Mouse (Mus musculus) retina, postnatal 1 day (tissue): Measurements from ENCODE around the gene Mtmr6.

ENCODE experiments used
- DNase-seq: peaks from one replicate; pipeline ENCODE4 v3.0.0-alpha.2; 2012

Mtmr6 gene

DNA sequence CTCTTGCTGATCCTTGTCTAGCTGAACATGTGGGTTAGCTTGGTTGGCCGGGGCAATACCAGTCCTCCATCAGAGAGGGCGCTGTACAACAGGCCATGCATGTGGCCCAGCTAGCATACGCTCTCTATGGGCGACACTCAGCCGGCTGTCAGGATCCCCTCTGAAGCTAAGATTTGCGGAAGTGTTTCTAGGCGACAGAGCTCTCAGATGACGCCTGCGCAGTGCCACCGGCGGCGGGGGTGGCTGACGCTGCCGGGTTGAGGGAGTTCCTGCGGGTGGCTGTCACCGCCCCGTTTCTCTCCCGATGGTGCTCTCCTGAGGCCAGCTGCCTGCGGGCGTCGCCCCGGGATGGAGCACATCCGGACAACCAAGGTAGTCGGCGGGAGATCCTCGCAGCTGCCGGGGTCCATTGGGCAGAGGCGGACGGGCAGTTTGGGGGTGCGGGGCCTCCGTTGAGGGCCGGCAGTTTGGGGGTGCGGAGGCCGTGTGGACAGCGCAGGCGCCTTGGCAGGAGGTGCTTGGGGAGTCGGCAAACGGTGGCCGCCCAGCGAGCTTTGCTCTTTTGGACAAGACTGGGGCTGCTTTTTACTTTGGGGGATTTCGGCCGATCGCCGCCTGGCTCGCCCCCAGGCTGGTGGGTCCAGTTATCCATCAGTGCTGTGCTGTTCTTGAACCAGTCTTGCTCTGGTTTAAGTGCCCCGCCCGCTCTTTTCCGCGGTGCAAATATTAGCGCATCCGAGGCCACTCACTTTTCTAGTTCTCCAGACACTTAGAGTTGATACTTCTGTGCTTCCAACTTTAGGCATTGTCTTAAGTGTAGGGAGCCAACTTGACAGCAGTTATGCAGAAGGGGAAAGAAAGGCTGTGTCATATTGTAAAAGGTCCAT, at the start of gene Mtmr6:
Mtmr6 (plus strand) TSS at position 239 of the 887 bp plus-strand sequence.
- DNase-seq: peak; percentile 99

- no peak for DNase-seq
These were observed 48.9 kb upstream of the Mtmr6 start for GRCm38 (mm10) chr14:60216125-60216524.

DNA sequence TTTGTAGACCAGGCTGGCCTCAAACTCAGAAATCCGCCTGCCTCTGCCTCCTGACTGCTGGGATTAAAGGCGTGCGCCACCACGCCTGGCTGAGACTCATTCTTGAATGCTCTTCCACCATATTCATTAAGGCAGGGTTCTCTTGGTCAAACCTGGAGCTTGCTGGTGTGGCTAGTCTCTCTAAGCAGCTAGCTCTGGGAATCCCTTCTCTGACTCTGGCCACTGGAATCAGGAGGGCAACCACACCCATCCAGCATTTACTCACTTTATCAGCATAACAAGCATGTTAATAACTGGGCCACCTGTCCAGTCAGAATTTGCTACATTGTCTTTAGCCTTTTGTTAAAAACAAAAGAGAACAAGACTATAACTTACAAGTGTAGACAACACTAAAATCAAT, 47.4 kb upstream of the Mtmr6 start:
- DNase-seq: no peak

- DNase-seq: no peak
These were observed 45.1 kb upstream of the Mtmr6 start for GRCm38 (mm10) chr14:60219886-60220285.

GRCm38 (mm10) chr14:60238551-60238950, 26.5 kb upstream of the Mtmr6 start:
- DNase-seq: no peak

DNA sequence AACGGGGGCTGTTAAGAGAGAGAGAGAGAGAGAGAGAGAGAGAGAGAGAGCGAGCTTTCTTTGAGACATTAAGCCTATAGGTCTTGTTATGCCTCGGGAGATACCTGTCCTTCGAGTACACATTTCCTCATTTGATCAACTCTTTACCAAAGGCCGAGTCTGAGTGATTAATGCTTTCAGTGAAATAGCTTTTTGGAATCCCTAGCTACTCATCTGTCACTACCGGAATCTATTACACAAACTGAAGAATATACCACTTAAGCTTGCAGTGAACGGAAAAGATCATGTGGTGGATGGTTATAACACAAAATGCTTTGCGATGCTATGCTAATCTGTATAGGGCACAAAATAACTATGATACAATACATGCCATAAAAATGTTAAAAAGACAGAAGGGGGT, 14.7 kb upstream of the Mtmr6 start:
- DNase-seq: peak; percentile 8

GRCm38 (mm10) chr14:60250879-60251278, 14.1 kb upstream of the Mtmr6 start:
- no peak for DNase-seq

- DNase-seq: peak; percentile 100
These were observed 13.6 kb upstream of the Mtmr6 start, which contains the start of the genes Nupl1 and Gm49336 for GRCm38 (mm10) chr14:60251281-60252003. Nupl1 (minus strand) TSS chr14:60251431. Gm49336 (minus strand) TSS chr14:60251507.

DNA sequence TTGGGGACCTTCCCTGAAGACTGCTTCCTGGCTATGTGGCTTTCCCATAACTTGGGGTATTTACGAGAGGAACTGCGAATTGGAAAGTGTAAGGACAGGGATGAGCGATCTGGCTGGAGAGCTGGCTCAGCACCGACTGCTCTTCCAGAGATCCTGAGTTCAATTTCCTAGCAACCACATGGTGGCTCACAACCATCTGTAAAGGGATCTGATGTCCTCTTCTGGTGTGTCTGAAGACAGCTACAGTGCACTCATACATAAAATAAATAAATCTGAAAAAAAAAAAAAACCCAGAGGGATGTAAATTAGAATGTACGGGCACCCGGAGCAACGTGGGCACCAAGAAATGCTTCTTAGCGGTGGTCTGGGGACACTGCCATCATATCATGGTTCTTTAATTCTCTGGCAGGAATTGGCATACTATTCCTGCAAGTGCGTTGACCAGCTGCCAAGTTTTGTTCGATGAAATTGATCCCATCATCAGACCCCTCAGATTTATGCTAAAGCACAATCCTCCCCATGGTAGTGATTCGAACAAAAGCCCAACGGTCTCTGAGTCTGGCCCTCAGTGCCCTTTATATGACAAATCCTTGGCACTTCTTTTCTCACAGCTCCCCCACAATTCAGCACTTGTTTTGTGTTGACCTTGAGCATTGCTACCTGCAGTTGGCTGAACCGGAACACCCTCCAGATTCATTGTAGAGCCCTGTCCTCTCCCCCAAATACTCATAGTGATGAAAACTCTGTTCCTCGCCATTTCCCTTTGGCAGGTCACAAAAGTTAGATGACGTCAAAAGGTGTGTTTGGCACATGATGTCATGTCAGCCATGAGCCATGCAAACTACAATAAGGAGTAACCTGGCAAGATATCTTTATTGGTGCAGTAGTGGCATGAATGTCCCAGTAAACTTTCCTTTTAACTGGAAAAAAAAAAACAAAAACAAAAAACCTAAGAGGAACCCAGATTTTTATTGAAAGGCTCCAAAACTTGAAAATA, 12.7 kb upstream of the Mtmr6 start:
- DNase-seq: peak; percentile 26

GRCm38 (mm10) chr14:60253466-60253865, 11.6 kb upstream of the Mtmr6 start:
- no peak for DNase-seq

GRCm38 (mm10) chr14:60254774-60255173, 10.3 kb upstream of the Mtmr6 start:
- no peak for DNase-seq

- DNase-seq: peak; percentile 26
These were observed 8.7 kb upstream of the Mtmr6 start for GRCm38 (mm10) chr14:60256356-60256755.

DNA sequence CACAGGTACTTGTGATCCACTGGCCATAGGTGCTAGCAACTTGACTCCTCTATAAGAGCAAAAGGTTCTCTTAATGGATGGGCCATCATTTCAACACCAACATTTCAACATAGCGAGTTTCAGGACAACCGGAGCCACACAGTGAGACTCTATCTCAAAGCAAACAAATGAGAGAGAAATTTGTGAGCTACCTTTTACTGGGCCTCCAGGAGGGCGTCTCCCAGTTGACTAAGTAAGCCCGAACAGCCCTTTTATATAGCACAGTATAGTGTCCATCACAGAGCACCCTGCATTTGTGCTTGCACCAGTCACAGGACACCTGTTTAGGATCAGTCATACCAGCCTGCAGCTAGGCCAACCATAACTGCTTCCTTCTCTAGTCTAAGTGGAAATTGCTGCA, 7.9 kb upstream of the Mtmr6 start:
- no peak for DNase-seq

DNA sequence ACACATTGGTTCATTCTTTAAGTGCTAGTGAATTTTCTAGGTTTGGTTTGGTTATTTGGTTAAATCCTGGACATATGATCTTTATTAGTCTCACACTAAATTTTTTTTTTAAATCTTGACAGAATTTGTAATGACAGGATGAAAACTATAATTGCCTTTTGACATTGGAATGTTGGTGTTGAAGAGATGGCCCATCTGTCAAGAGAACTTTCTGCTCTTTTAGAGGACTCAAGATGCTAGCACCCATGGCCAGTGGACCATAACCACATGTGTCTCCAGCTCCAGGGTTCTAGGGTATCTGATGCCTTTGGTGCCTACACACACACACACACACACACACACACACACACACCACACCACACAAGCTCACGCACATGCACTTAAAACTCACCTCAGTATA, 7.2 kb upstream of the Mtmr6 start:
- DNase-seq: no peak

DNA sequence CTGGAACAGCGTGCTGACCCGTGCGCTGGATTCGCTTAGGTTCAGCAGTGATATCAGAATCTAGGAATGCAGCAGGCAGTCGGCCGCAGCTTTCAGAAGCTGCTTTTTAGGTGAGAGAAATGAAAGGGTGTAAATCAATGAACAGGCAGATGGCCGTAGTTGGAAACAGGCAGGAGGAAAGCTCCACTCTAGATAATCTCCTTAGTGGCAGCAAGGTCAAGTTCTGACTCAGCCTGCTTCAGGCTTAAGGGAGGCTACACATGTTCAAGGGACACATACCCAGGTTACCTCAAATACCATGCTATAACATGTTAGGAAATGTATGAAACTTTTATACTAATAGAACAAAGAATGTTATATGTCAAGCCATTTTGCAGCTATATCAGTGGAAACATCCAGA, 2.7 kb upstream of the Mtmr6 start:
- peak; percentile 64 for DNase-seq

GRCm38 (mm10) chr14:60269333-60269732, 4.3 kb downstream of the Mtmr6 start:
- no peak for DNase-seq

- DNase-seq: no peak
These were observed 8.3 kb downstream of the Mtmr6 start for GRCm38 (mm10) chr14:60273346-60273745.

- DNase-seq: no peak
These were observed 10.6 kb downstream of the Mtmr6 start for GRCm38 (mm10) chr14:60275301-60276276.

- no peak for DNase-seq
These were observed 21.3 kb downstream of the Mtmr6 start for GRCm38 (mm10) chr14:60286194-60286863.

DNA sequence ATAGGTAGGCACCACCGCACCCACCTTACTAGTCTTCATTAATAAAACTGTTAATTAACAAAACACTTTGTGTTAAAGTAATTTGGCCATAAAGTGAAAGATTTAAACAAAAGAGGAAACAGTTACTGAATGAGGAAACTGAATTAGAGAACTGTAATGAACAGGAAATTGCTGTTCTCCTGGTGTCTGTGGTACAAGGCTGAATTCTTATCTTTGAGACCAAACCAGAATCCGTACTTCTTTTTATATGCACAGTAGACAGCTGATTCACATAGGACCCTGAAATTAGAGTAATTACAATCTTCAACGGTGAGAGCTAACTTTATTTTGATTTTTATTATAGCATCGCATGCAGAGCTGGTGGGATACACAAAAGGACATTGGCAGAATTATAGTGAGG, 25.3 kb downstream of the Mtmr6 start:
- no peak for DNase-seq

DNA sequence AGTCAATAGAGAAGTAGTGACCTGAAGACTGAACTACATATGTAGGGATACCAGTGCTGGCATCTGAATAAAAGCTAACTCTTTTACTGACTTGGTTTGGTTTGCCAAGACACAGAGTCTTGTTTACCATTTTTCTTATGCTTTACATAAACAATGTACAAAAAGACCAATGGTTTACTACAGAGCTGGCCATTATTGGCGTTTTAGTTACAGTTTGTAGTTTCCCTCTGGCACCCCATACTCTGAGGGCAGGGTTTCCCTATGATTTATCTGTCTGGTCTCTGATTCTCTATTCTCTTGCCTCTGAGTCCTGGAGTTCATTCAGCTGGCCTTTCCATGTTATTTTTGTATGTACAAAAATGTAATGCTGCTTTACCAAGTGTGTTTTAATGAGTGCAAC, 30.5 kb downstream of the Mtmr6 start:
- DNase-seq: no peak
